Mouse (Mus musculus) spleen, adult 2 months (tissue): ENCODE measurements at regions not wholly inside any gene's neighbourhood (a gene's known extent, or its start where the extent isn't known, plus 50 kb on each side); places are given as distances from the start of the nearest gene placed in this dataset.

Source experiments
- DNase-seq, 2 experiments: peaks; one replicate each; pipeline versions ENCODE4 v3.0.0 to v3.0.0-alpha.2; 2012 to 2021; ENCODE audit warnings: low spot score in 2 of 2, low read depth in 1 of 2
- H3K27ac ChIP-seq: fragments of 200-500 bp; 2 replicates; pipeline ENCODE4 v1.5.1; 2012; ENCODE audit warnings: low read length, inconsistent platforms; ENCODE audit not compliant: insufficient read depth
- H3K27me3 ChIP-seq: fragments of 200-500 bp; 2 replicates; pipeline ENCODE4 v1.6.1; 2012; ENCODE audit warnings: mild to moderate bottlenecking, moderate library complexity, low read length, inconsistent platforms; ENCODE audit not compliant: control insufficient read depth, insufficient read depth
- H3K36me3 ChIP-seq: fragments of 200-500 bp; 2 replicates; pipeline ENCODE4 v1.6.1; 2012; ENCODE audit warnings: mild to moderate bottlenecking, low read length, inconsistent platforms; ENCODE audit not compliant: control insufficient read depth, insufficient read depth
- H3K4me1 ChIP-seq: fragments of 200-500 bp; 2 replicates; pipeline ENCODE4 v1.6.1; 2011; ENCODE audit warnings: inconsistent platforms; ENCODE audit not compliant: control insufficient read depth, insufficient read depth, insufficient read length
- H3K4me3 ChIP-seq: fragments of 200-500 bp; 2 replicates; pipeline ENCODE4 v1.5.1; 2011; ENCODE audit warnings: mild to moderate bottlenecking, inconsistent platforms; ENCODE audit not compliant: insufficient read depth, insufficient read length; ENCODE audit errors: extremely low read depth
- CTCF ChIP-seq: fragments of 200-500 bp; IDR thresholded peaks from 2 replicates; pipeline ENCODE4 v1.5.1; 2011; ENCODE audit warnings: mild to moderate bottlenecking, inconsistent platforms; ENCODE audit not compliant: insufficient read depth, insufficient read length, insufficient replicate concordance; ENCODE audit errors: extremely low read depth
- POLR2A ChIP-seq: fragments of 200-500 bp; IDR thresholded peaks from 2 replicates; pipeline ENCODE4 v1.6.1; 2011; ENCODE audit warnings: low read depth, low read length, inconsistent platforms
- WGBS: fragments of 180-500 bp; shearing (Covaris S2); methylation state at CpG from one replicate; pipeline ENCODE4 v1.1.7; 2018; 5-methylcytosine and 5-hydroxymethylcytosine counted together

DNA sequence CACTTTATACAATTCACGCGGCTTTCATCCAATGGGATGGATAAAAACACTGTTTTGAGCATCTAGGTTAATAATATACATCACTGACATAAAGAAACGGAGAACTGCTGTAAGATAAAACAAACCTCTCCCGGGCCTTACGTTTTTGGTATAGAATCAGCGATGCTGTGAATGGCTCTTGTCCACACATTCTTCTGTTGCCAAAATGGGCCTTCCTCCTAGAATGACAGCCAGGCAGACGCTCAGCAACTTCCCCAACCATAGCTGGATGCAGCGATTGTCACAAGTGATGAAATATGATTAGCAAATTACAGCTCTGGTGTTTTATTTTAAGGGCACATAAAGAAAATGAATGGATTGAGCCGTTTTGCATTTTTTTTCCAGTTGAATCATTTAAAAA lies 447.0 kb upstream of the Jarid2 start:
- no peaks in the 10 kb centered on the region for H3K36me3 ChIP-seq
- no peak overlapping the region for H3K4me3 ChIP-seq
- H3K27me3 ChIP-seq = no peaks in the 10 kb centered on the region
- no peak for DNase-seq
- no peak for TF ChIP-seq CTCF
- TF ChIP-seq POLR2A = no peak
- H3K27ac ChIP-seq = no peak overlapping the region
- no peaks in the 10 kb centered on the region for H3K4me1 ChIP-seq
- WGBS = 84% methylated on average over 9 of the region's 9 CpGs

DNA sequence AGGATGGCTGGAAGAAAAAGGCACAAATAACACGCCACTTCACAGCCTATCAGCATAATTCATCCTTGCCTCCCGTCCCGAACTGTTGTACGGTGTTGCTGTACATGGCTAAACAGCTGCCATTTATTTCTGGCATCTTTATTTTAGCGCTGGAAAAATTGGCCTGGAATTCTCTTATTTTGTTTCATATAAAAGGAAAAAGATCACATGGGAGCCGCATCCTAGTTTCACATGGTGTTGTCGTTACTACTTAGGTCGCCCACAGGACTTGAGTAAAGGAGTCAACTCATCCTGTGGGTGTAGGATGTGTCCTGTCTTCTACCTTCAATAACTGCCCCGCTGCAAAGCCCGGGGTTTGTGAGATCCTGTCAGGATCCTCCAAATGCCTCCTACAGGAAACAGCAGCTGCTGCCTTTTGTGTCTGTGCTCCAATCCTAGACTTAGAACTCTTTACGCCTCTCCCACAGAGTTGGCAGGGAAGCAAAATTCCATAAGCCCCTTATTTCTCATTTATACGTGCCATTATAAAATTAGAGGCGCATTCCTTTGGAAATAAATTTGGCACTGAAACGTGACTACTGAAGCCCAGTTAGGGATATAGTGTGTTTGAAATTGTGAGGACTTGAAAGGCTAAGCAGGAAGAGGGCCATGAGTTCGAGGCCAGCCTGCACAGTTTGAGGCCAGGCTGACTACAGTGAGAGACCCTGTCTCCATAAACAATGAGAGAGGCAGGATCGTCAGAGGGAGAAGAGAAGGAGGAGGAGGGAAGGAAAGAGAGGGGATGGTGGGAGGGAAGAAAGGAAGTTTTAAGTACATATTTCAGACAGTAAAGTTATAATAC lies 446.3 kb upstream of the Jarid2 start:
- 86% methylated on average over 16 of the region's 16 CpGs for WGBS
- no peaks in the 10 kb centered on the region for H3K27me3 ChIP-seq
- H3K36me3 ChIP-seq = no peaks in the 10 kb centered on the region
- H3K4me3 ChIP-seq = no peak overlapping the region
- no peak overlapping the region for H3K27ac ChIP-seq
- TF ChIP-seq CTCF = no peak
- TF ChIP-seq POLR2A = no peak
- no peak for DNase-seq
- no peaks in the 10 kb centered on the region for H3K4me1 ChIP-seq

DNA sequence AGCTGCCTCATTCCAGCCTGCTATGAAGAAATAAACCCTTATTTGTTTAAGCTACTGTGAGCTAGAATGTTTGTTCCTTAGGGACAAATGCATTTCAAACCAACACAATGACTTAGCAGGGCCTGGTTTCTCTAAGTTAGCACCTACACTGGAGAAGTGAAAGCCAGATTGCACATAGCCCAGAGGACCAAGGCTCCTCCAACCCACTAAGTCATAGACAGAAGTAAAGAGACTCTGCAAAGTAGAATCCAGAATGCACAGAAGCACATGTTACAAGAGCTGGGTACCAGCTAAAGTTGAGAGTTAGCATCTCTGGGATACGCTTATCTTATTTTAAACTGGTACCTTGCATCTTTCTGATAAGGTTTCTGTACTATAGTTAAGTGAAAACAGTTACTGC lies 443.4 kb upstream of the Jarid2 start:
- TF ChIP-seq CTCF (no peak), POLR2A (no peak)
- no peak for DNase-seq
- no peaks in the 10 kb centered on the region for H3K27me3 ChIP-seq
- 89% methylated on average over 1 of the region's 1 CpGs for WGBS
- H3K4me1 ChIP-seq = no peaks in the 10 kb centered on the region
- H3K36me3 ChIP-seq = no peaks in the 10 kb centered on the region
- H3K4me3 ChIP-seq = no peak overlapping the region
- H3K27ac ChIP-seq = no peak overlapping the region

GRCm38 (mm10) chr13:44290199-44290598 lies 439.1 kb upstream of the Jarid2 start:
- WGBS = 95% methylated on average over 2 of the region's 2 CpGs
- Histone ChIP-seq H3K27ac (no peak overlapping the region), H3K4me3 (no peak overlapping the region), H3K4me1 (no peaks in the 10 kb centered on the region; the same call in 1 of the 2 replicates), H3K27me3 (no peaks in the 10 kb centered on the region), H3K36me3 (no peaks in the 10 kb centered on the region)
- no peak for DNase-seq
- TF ChIP-seq CTCF (no peak), POLR2A (no peak)

DNA sequence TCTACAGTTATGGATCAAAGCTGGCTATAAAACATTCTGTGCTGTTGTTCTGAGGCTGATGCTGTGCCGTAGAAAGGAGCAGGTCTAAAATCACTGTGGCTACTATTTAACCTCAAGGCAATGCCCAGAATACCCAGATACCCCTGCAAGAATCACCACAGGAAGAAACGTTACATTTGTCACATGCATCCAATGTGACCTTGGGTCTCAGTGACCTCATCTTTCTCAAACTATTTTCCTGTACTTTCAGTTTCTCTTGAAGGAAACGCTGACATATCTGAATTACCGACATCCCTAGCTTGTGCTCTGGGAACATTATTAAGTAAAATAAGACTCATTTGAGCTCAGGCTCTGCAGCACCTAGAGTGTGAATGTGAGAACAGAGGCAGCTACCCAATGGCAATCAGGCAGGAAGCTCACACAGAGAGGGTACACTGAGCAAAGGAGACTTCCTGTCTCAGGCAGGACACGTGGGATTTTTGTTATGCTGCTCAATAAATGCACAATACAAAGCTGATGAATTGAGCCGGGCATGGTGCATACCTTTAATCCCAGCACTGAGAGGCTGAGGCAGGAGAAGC lies 436.7 kb upstream of the Jarid2 start:
- WGBS = 15% methylated on average over 6 of the region's 6 CpGs
- Histone ChIP-seq H3K4me1 (no peaks in the 10 kb centered on the region; the same call in 1 of the 2 replicates), H3K36me3 (no peaks in the 10 kb centered on the region), H3K27me3 (no peaks in the 10 kb centered on the region), H3K27ac (no peak overlapping the region), H3K4me3 (no peak overlapping the region)
- peak; percentile 7 to 27 for DNase-seq
- TF ChIP-seq CTCF (no peak), POLR2A (no peak)

DNA sequence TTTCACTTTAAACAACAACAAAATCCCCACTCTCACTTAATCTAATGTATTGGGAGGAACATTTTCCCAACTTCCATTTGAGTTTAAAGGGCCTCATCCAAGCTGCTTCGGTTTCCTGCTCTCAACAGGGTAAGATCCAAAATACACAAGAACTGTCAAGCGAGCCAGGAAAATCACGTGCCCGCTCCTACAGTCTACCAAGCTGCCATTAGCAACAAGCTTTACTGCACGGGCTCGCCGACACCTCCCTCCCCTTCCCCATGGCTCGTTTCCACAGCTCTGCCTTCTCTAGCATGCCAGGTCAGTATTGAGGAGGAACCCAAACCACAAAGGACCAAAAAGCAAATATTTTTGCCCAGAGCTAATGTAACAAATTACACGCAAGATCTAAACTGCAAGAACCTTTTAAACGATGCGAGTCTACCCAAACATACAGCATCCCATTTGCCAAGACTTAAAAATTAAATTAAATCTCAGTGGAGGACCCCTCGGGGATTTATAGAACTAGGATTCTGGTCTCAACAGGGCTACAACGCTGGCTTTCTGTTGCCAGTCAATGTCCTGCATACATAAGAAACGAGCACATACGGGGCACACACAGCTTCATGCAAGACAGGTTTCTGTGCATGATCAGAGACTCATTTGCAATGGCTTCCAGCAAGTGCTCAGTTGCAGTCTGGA lies 435.4 kb upstream of the Jarid2 start:
- DNase-seq = no peak
- WGBS = 88% methylated on average over 15 of the region's 15 CpGs
- no peaks in the 10 kb centered on the region for H3K36me3 ChIP-seq

DNA sequence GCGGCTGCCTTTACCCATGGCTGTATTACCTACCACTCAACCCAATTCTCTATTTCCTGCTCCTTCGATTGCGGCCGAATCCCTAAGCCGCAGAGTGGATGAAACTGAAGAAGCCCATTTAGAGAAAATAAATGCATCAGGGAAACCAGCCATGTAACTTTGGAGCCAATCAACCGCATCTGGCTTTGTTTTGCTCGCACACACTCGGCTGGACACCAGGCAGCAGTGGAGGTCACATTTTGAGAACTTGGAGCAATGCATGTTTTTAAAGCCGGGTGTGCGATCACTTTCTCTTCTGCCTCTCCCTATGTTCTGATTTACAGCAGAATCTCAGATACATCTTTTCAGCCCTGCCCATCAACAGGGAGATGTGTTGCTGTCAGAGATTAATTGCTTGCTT lies 433.7 kb upstream of the Jarid2 start:
- DNase-seq = no peak
- Histone ChIP-seq H3K27ac (no peak overlapping the region), H3K36me3 (no peaks in the 10 kb centered on the region), H3K4me1 (no peaks in the 10 kb centered on the region; the same call in 1 of the 2 replicates), H3K27me3 (no peaks in the 10 kb centered on the region), H3K4me3 (no peak overlapping the region)
- WGBS = 94% methylated on average over 10 of the region's 10 CpGs
- TF ChIP-seq CTCF = no peak
- TF ChIP-seq POLR2A = no peak

More for the DNA sequence above, 435.4 kb upstream of the Jarid2 start:
- Histone ChIP-seq H3K27me3 (no peaks in the 10 kb centered on the region), H3K4me3 (no peak overlapping the region), H3K4me1 (no peaks in the 10 kb centered on the region; the same call in 1 of the 2 replicates), H3K27ac (no peak overlapping the region)
- TF ChIP-seq CTCF (no peak), POLR2A (no peak)
